Mouse (Mus musculus): ENCODE results near the gene Gm42878. TPM values are rescaled to one million over a fixed set of nuclear protein-coding genes. Genes with fewer than 3 reads are reported as not detected.

The Gm42878 gene
- polyA plus RNA-seq, 1 experiment from 2014 or later: not detected

- Histone ChIP-seq H3K9me3 (ENCODE audit: control insufficient read depth, low read length) (no peaks in the 10 kb centered on the region), H3K27me3 (ENCODE audit: control insufficient read depth, insufficient read depth, low read length) (no peaks in the 10 kb centered on the region), H3K4me2 (ENCODE audit: low read length) (peak overlapping the region; percentile 92; the same call in 1 of the 2 replicates), H3K4me1 (ENCODE audit: control insufficient read depth, insufficient read depth, low read length) (peaks cover 18% of the 10 kb centered on the region), H3K36me3 (ENCODE audit: control insufficient read depth, insufficient read depth, low read length) (0 out of 2 replicates have a peak, but pooled peaks cover 2% of the 10 kb centered on the region), H3K4me3 (replicated peaks; ENCODE audit: low read depth, low read length) (no peak overlapping the region), H3K27ac (replicated peaks; ENCODE audit: low read depth, low read length) (no peak overlapping the region), H3K9ac (replicated peaks; ENCODE audit: low read length) (no peak overlapping the region)
- DNase-seq: no peak
- no peak for ATAC-seq (ENCODE audit: low FRiP score, low TSS enrichment)
- 82% methylated on average over 3 of the region's 3 CpGs for WGBS
Measured at GRCm38 (mm10) chr5:121543370-121543769, 1.9 kb downstream of the Gm42878 start.

- Histone ChIP-seq H3K27me3 (ENCODE audit: control insufficient read depth, insufficient read depth, low read length) (no peaks in the 10 kb centered on the region), H3K4me2 (ENCODE audit: low read length) (no peak overlapping the region), H3K36me3 (ENCODE audit: control insufficient read depth, insufficient read depth, low read length) (peaks cover 18% of the 10 kb centered on the region), H3K9me3 (ENCODE audit: control insufficient read depth, low read length) (no peaks in the 10 kb centered on the region), H3K27ac (replicated peaks; ENCODE audit: low read depth, low read length) (no peak overlapping the region), H3K4me3 (replicated peaks; ENCODE audit: low read depth, low read length) (no peak overlapping the region), H3K4me1 (ENCODE audit: control insufficient read depth, insufficient read depth, low read length) (peaks cover 18% of the 10 kb centered on the region), H3K9ac (replicated peaks; ENCODE audit: low read length) (no peak overlapping the region)
- DNase-seq (no peak), ATAC-seq (ENCODE audit: low FRiP score, low TSS enrichment) (no peak)
- WGBS: 87% methylated on average over 7 of the region's 7 CpGs
Measured at GRCm38 (mm10) chr5:121541235-121541634, 4.0 kb downstream of the Gm42878 start.

GRCm38 (mm10) chr5:121540066-121540465 is 5.2 kb downstream of the Gm42878 start:
- DNase-seq (no peak), ATAC-seq (ENCODE audit: low FRiP score, low TSS enrichment) (no peak)
- Histone ChIP-seq H3K4me2 (ENCODE audit: low read length) (no peak overlapping the region), H3K36me3 (ENCODE audit: control insufficient read depth, insufficient read depth, low read length) (peaks cover 30% of the 10 kb centered on the region), H3K9ac (replicated peaks; ENCODE audit: low read length) (no peak overlapping the region), H3K27ac (replicated peaks; ENCODE audit: low read depth, low read length) (no peak overlapping the region), H3K4me1 (ENCODE audit: control insufficient read depth, insufficient read depth, low read length) (peaks cover 18% of the 10 kb centered on the region), H3K27me3 (ENCODE audit: control insufficient read depth, insufficient read depth, low read length) (no peaks in the 10 kb centered on the region), H3K4me3 (replicated peaks; ENCODE audit: low read depth, low read length) (no peak overlapping the region), H3K9me3 (ENCODE audit: control insufficient read depth, low read length) (no peaks in the 10 kb centered on the region)
- WGBS: 95% methylated on average over 5 of the region's 5 CpGs

GRCm38 (mm10) chr5:121537588-121537987 is 7.7 kb downstream of the Gm42878 start:
- Histone ChIP-seq H3K4me1 (ENCODE audit: control insufficient read depth, insufficient read depth, low read length) (no peaks in the 10 kb centered on the region), H3K36me3 (ENCODE audit: control insufficient read depth, insufficient read depth, low read length) (peaks cover 50% of the 10 kb centered on the region), H3K4me2 (ENCODE audit: low read length) (no peak overlapping the region), H3K27me3 (ENCODE audit: control insufficient read depth, insufficient read depth, low read length) (no peaks in the 10 kb centered on the region), H3K4me3 (replicated peaks; ENCODE audit: low read depth, low read length) (no peak overlapping the region), H3K27ac (replicated peaks; ENCODE audit: low read depth, low read length) (no peak overlapping the region), H3K9ac (replicated peaks; ENCODE audit: low read length) (no peak overlapping the region), H3K9me3 (ENCODE audit: control insufficient read depth, low read length) (no peaks in the 10 kb centered on the region)
- no peak for DNase-seq
- 91% methylated on average over 2 of the region's 2 CpGs for WGBS
- no peak for ATAC-seq (ENCODE audit: low FRiP score, low TSS enrichment)

- Histone ChIP-seq H3K36me3 (ENCODE audit: control insufficient read depth, insufficient read depth, low read length) (peaks cover 54% of the 10 kb centered on the region), H3K9me3 (ENCODE audit: control insufficient read depth, low read length) (no peaks in the 10 kb centered on the region), H3K9ac (replicated peaks; ENCODE audit: low read length) (no peak overlapping the region), H3K4me2 (ENCODE audit: low read length) (no peak overlapping the region), H3K4me1 (ENCODE audit: control insufficient read depth, insufficient read depth, low read length) (no peaks in the 10 kb centered on the region), H3K27ac (replicated peaks; ENCODE audit: low read depth, low read length) (no peak overlapping the region), H3K27me3 (ENCODE audit: control insufficient read depth, insufficient read depth, low read length) (no peaks in the 10 kb centered on the region), H3K4me3 (replicated peaks; ENCODE audit: low read depth, low read length) (no peak overlapping the region)
- ATAC-seq (ENCODE audit: low FRiP score, low TSS enrichment) (no peak), DNase-seq (no peak)
- WGBS: 75% methylated on average over 7 of the region's 7 CpGs
Measured at GRCm38 (mm10) chr5:121536921-121537555, 8.2 kb downstream of the Gm42878 start.

- H3K36me3 ChIP-seq (ENCODE audit: control insufficient read depth, insufficient read depth, low read length): peaks cover 71% of the 10 kb centered on the region
Measured at GRCm38 (mm10) chr5:121535116-121535515, 10.2 kb downstream of the Gm42878 start.

GRCm38 (mm10) chr5:121534521-121534920 is 10.8 kb downstream of the Gm42878 start:
- ATAC-seq (ENCODE audit: low FRiP score, low TSS enrichment) (no peak), DNase-seq (peak; percentile 37)
- H3K4me2 ChIP-seq (ENCODE audit: low read length): no peak overlapping the region
- no peaks in the 10 kb centered on the region for H3K4me1 ChIP-seq (ENCODE audit: control insufficient read depth, insufficient read depth, low read length)
- WGBS: 93% methylated on average over 5 of the region's 5 CpGs
- no peak overlapping the region for H3K9ac ChIP-seq (replicated peaks; ENCODE audit: low read length)
- no peak overlapping the region for H3K4me3 ChIP-seq (replicated peaks; ENCODE audit: low read depth, low read length)
- no peak overlapping the region for H3K27ac ChIP-seq (replicated peaks; ENCODE audit: low read depth, low read length)
- no peaks in the 10 kb centered on the region for H3K9me3 ChIP-seq (ENCODE audit: control insufficient read depth, low read length)
- H3K36me3 ChIP-seq (ENCODE audit: control insufficient read depth, insufficient read depth, low read length): peaks cover 77% of the 10 kb centered on the region
- no peaks in the 10 kb centered on the region for H3K27me3 ChIP-seq (ENCODE audit: control insufficient read depth, insufficient read depth, low read length)

More at GRCm38 (mm10) chr5:121535116-121535515, 10.2 kb downstream of the Gm42878 start:
- Histone ChIP-seq H3K4me1 (ENCODE audit: control insufficient read depth, insufficient read depth, low read length) (no peaks in the 10 kb centered on the region), H3K27me3 (ENCODE audit: control insufficient read depth, insufficient read depth, low read length) (no peaks in the 10 kb centered on the region), H3K9ac (replicated peaks; ENCODE audit: low read length) (no peak overlapping the region), H3K4me3 (replicated peaks; ENCODE audit: low read depth, low read length) (no peak overlapping the region), H3K9me3 (ENCODE audit: control insufficient read depth, low read length) (no peaks in the 10 kb centered on the region), H3K27ac (replicated peaks; ENCODE audit: low read depth, low read length) (no peak overlapping the region), H3K4me2 (ENCODE audit: low read length) (no peak overlapping the region)
- ATAC-seq (ENCODE audit: low FRiP score, low TSS enrichment) (no peak), DNase-seq (no peak)
- 93% methylated on average over 3 of the region's 3 CpGs for WGBS

GRCm38 (mm10) chr5:121526961-121527360 is 18.3 kb downstream of the Gm42878 start:
- Histone ChIP-seq H3K9me3 (ENCODE audit: control insufficient read depth, low read length) (no peaks in the 10 kb centered on the region), H3K4me2 (ENCODE audit: low read length) (no peak overlapping the region), H3K36me3 (ENCODE audit: control insufficient read depth, insufficient read depth, low read length) (peaks cover 84% of the 10 kb centered on the region), H3K27ac (replicated peaks; ENCODE audit: low read depth, low read length) (no peak overlapping the region), H3K4me3 (replicated peaks; ENCODE audit: low read depth, low read length) (no peak overlapping the region), H3K9ac (replicated peaks; ENCODE audit: low read length) (no peak overlapping the region), H3K27me3 (ENCODE audit: control insufficient read depth, insufficient read depth, low read length) (no peaks in the 10 kb centered on the region), H3K4me1 (ENCODE audit: control insufficient read depth, insufficient read depth, low read length) (no peaks in the 10 kb centered on the region)
- 84% methylated on average over 8 of the region's 8 CpGs for WGBS
- no peak for DNase-seq
- ATAC-seq (ENCODE audit: low FRiP score, low TSS enrichment): no peak

- DNase-seq (no peak), ATAC-seq (ENCODE audit: low FRiP score, low TSS enrichment) (no peak)
- Histone ChIP-seq H3K9me3 (ENCODE audit: control insufficient read depth, low read length) (no peaks in the 10 kb centered on the region), H3K4me2 (ENCODE audit: low read length) (no peak overlapping the region), H3K27me3 (ENCODE audit: control insufficient read depth, insufficient read depth, low read length) (no peaks in the 10 kb centered on the region), H3K9ac (replicated peaks; ENCODE audit: low read length) (no peak overlapping the region), H3K4me3 (replicated peaks; ENCODE audit: low read depth, low read length) (no peak overlapping the region), H3K27ac (replicated peaks; ENCODE audit: low read depth, low read length) (no peak overlapping the region), H3K4me1 (ENCODE audit: control insufficient read depth, insufficient read depth, low read length) (no peaks in the 10 kb centered on the region), H3K36me3 (ENCODE audit: control insufficient read depth, insufficient read depth, low read length) (peaks cover 85% of the 10 kb centered on the region)
- WGBS: 92% methylated on average over 7 of the region's 7 CpGs
Measured at GRCm38 (mm10) chr5:121526526-121526925, 18.8 kb downstream of the Gm42878 start.
